Mouse (Mus musculus) myocyte (in vitro differentiated cells): ENCODE measurements around the gene Dkk3.

Experiments used
- MAX ChIP-seq: IDR thresholded peaks from one replicate; pipeline ENCODE4 v1.6.1; 2011; ENCODE audit warnings: low read depth, mild to moderate bottlenecking, control low read depth
- POLR2A ChIP-seq: IDR thresholded peaks from one replicate; pipeline ENCODE4 v1.6.1; 2011; ENCODE audit warnings: low read depth, mild to moderate bottlenecking, control low read depth, moderate library complexity; ENCODE audit not compliant: insufficient read length
- TCF12 ChIP-seq: IDR thresholded peaks from one replicate; pipeline ENCODE4 v1.6.1; 2011; ENCODE audit warnings: mild to moderate bottlenecking, control low read depth; ENCODE audit not compliant: poor library complexity, insufficient read depth, severe bottlenecking
- TCF3 ChIP-seq: IDR thresholded peaks from one replicate; pipeline ENCODE4 v1.6.1; 2011; ENCODE audit warnings: low read depth, control low read depth; ENCODE audit not compliant: insufficient read length
- USF1 ChIP-seq: IDR thresholded peaks from one replicate; pipeline ENCODE4 v1.6.1; 2011; ENCODE audit warnings: low read depth, mild to moderate bottlenecking, control low read depth, moderate library complexity

DNA sequence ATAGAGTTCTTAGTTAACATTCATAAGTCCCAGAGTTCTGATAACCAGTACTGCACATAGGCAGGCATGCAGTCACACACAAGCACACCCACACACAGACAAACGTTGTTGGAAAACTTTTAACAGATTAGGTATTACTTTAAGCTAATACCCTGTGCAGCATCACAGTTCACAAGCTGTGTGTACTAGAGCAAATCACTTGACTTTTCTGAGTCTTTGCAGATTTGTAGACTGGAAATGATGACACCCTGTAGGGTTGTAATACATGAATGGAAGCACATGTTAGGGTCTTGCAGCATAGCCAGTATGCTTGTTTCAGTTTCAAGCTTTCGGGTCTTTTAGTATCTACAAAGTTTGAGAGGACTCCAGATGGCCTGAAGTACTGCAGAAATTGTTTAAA is 74.6 kb downstream of the Dkk3 start:
- no peak for TF ChIP-seq POLR2A
- TF ChIP-seq MAX = no peak
- TF ChIP-seq USF1 = no peak
- TF ChIP-seq TCF12 = no peak
- TF ChIP-seq TCF3 = no peak
